Mouse (Mus musculus): ENCODE measurements at regions not wholly inside any gene's neighbourhood (a gene's known extent, or its start where the extent isn't known, plus 50 kb on each side); places are given as distances from the start of the nearest gene placed in this dataset.

- H3K36me3 ChIP-seq (ENCODE audit: control insufficient read depth, insufficient read depth, low read length, poor library complexity, severe bottlenecking): no peaks in the 10 kb centered on the region
- H3K27ac ChIP-seq (ENCODE audit: insufficient read depth, low read depth, low read length, poor library complexity, severe bottlenecking): no peak overlapping the region
- DNase-seq (ENCODE audit: low read depth, low spot score): no peak
- H3K9me3 ChIP-seq (ENCODE audit: control insufficient read depth, insufficient read depth, low read depth, low read length): no peaks in the 10 kb centered on the region
- no peak overlapping the region for H3K9ac ChIP-seq (ENCODE audit: insufficient read depth, low read depth, low read length, poor library complexity, severe bottlenecking)
- no peaks in the 10 kb centered on the region for H3K4me1 ChIP-seq (ENCODE audit: control insufficient read depth in 2 of 2, insufficient read depth in 2 of 2, low read length in 2 of 2, poor library complexity in 1 of 2)
- no peak overlapping the region for H3K4me3 ChIP-seq (ENCODE audit: insufficient read depth in 1 of 2, low read depth in 1 of 2, low read length in 2 of 2, poor library complexity in 1 of 2, severe bottlenecking in 1 of 2)
- in situ Hi-C loops (cut with MboI; ENCODE audit: low sequenced_read_pairs in 2 of 2, unreplicated experiment in 2 of 2): no loop called here
- TF ChIP-seq HCFC1 (IDR thresholded peaks at IDR 0.05; ENCODE audit: borderline replicate concordance, insufficient read depth, low read length) (no peak), MAFK (IDR thresholded peaks at IDR 0.05; ENCODE audit: insufficient read depth, low read depth, low read length) (no peak), ZNF384 (IDR thresholded peaks at IDR 0.05; ENCODE audit: low read depth, low read length) (no peak), CHD2 (IDR thresholded peaks at IDR 0.05; ENCODE audit: low read depth, low read length) (no peak), ZC3H11A (IDR thresholded peaks at IDR 0.05; ENCODE audit: borderline replicate concordance, low read depth, low read length) (no peak)
These were observed 762.8 kb downstream of the Tlr4 start for GRCm38 (mm10) chr4:67589976-67590727.

- H3K9ac ChIP-seq (ENCODE audit: insufficient read depth, low read depth, low read length, poor library complexity, severe bottlenecking): no peak overlapping the region
- H3K9me3 ChIP-seq (ENCODE audit: control insufficient read depth, insufficient read depth, low read depth, low read length): no peaks in the 10 kb centered on the region
- H3K4me3 ChIP-seq (ENCODE audit: insufficient read depth in 1 of 2, low read depth in 1 of 2, low read length in 2 of 2, poor library complexity in 1 of 2, severe bottlenecking in 1 of 2): no peak overlapping the region
- in situ Hi-C loops (cut with MboI; ENCODE audit: low sequenced_read_pairs in 2 of 2, unreplicated experiment in 2 of 2): no loop called here
- no peak for DNase-seq (ENCODE audit: low read depth, low spot score)
- H3K27ac ChIP-seq (ENCODE audit: insufficient read depth, low read depth, low read length, poor library complexity, severe bottlenecking): no peak overlapping the region
- TF ChIP-seq CHD2 (IDR thresholded peaks at IDR 0.05; ENCODE audit: low read depth, low read length) (no peak), MAFK (IDR thresholded peaks at IDR 0.05; ENCODE audit: insufficient read depth, low read depth, low read length) (no peak), HCFC1 (IDR thresholded peaks at IDR 0.05; ENCODE audit: borderline replicate concordance, insufficient read depth, low read length) (no peak), ZC3H11A (IDR thresholded peaks at IDR 0.05; ENCODE audit: borderline replicate concordance, low read depth, low read length) (no peak), ZNF384 (IDR thresholded peaks at IDR 0.05; ENCODE audit: low read depth, low read length) (no peak)
- no peaks in the 10 kb centered on the region for H3K36me3 ChIP-seq (ENCODE audit: control insufficient read depth, insufficient read depth, low read length, poor library complexity, severe bottlenecking)
- H3K4me1 ChIP-seq (ENCODE audit: control insufficient read depth in 2 of 2, insufficient read depth in 2 of 2, low read length in 2 of 2, poor library complexity in 1 of 2): no peaks in the 10 kb centered on the region
These were observed 779.8 kb downstream of the Tlr4 start for GRCm38 (mm10) chr4:67607166-67607565.

- TF ChIP-seq HCFC1 (IDR thresholded peaks at IDR 0.05; ENCODE audit: borderline replicate concordance, insufficient read depth, low read length): no peak
These were observed 787.2 kb downstream of the Tlr4 start for GRCm38 (mm10) chr4:67614486-67615067.

GRCm38 (mm10) chr4:67626641-67627040 lies 799.3 kb downstream of the Tlr4 start:
- no peaks in the 10 kb centered on the region for H3K9me3 ChIP-seq (ENCODE audit: control insufficient read depth, insufficient read depth, low read depth, low read length)
- TF ChIP-seq HCFC1 (IDR thresholded peaks at IDR 0.05; ENCODE audit: borderline replicate concordance, insufficient read depth, low read length) (no peak), CHD2 (IDR thresholded peaks at IDR 0.05; ENCODE audit: low read depth, low read length) (no peak), MAFK (IDR thresholded peaks at IDR 0.05; ENCODE audit: insufficient read depth, low read depth, low read length) (no peak), ZNF384 (IDR thresholded peaks at IDR 0.05; ENCODE audit: low read depth, low read length) (no peak), ZC3H11A (IDR thresholded peaks at IDR 0.05; ENCODE audit: borderline replicate concordance, low read depth, low read length) (no peak)
- in situ Hi-C loops (cut with MboI; ENCODE audit: low sequenced_read_pairs in 2 of 2, unreplicated experiment in 2 of 2): no loop called here
- no peak overlapping the region for H3K4me3 ChIP-seq (ENCODE audit: insufficient read depth in 1 of 2, low read depth in 1 of 2, low read length in 2 of 2, poor library complexity in 1 of 2, severe bottlenecking in 1 of 2)
- no peak for DNase-seq (ENCODE audit: low read depth, low spot score)
- H3K36me3 ChIP-seq (ENCODE audit: control insufficient read depth, insufficient read depth, low read length, poor library complexity, severe bottlenecking): no peaks in the 10 kb centered on the region
- no peaks in the 10 kb centered on the region for H3K4me1 ChIP-seq (ENCODE audit: control insufficient read depth in 2 of 2, insufficient read depth in 2 of 2, low read length in 2 of 2, poor library complexity in 1 of 2)
- H3K27ac ChIP-seq (ENCODE audit: insufficient read depth, low read depth, low read length, poor library complexity, severe bottlenecking): no peak overlapping the region
- H3K9ac ChIP-seq (ENCODE audit: insufficient read depth, low read depth, low read length, poor library complexity, severe bottlenecking): no peak overlapping the region

More at GRCm38 (mm10) chr4:67614486-67615067, 787.2 kb downstream of the Tlr4 start:
- Histone ChIP-seq H3K4me3 (ENCODE audit: insufficient read depth in 1 of 2, low read depth in 1 of 2, low read length in 2 of 2, poor library complexity in 1 of 2, severe bottlenecking in 1 of 2) (no peak overlapping the region), H3K9me3 (ENCODE audit: control insufficient read depth, insufficient read depth, low read depth, low read length) (no peaks in the 10 kb centered on the region), H3K36me3 (ENCODE audit: control insufficient read depth, insufficient read depth, low read length, poor library complexity, severe bottlenecking) (no peaks in the 10 kb centered on the region), H3K9ac (ENCODE audit: insufficient read depth, low read depth, low read length, poor library complexity, severe bottlenecking) (no peak overlapping the region), H3K27ac (ENCODE audit: insufficient read depth, low read depth, low read length, poor library complexity, severe bottlenecking) (no peak overlapping the region), H3K4me1 (ENCODE audit: control insufficient read depth in 2 of 2, insufficient read depth in 2 of 2, low read length in 2 of 2, poor library complexity in 1 of 2) (no peaks in the 10 kb centered on the region)
- no peak for DNase-seq (ENCODE audit: low read depth, low spot score)
- in situ Hi-C loops (cut with MboI; ENCODE audit: low sequenced_read_pairs in 2 of 2, unreplicated experiment in 2 of 2): no loop called here

All from ES-E14 (cell line).